Mouse (Mus musculus): Measurements from ENCODE around the gene Zfp639.

DNA sequence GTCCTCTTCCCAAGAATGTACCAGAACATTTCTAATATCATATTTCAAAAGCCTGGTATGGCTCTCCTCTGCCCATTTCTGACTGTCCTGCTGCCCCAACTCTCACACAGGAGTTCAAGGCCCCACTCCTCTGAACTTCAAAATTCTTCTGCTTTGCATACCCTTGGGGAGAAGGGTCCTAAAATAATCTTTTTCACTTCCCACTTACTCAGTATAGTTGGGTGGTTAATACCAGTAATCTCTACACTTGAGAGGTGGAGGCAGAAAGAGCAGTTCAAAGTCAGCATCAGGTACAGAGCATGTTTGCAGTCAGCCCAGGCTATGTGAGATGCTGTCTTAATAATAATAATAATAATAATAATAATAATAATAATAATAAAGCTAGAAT, 19.1 kb upstream of the Zfp639 start:
- TF ChIP-seq CTCF (IDR thresholded peaks at IDR 0.05; ENCODE audit: low read depth, low read length) (no peak), POLR2A (IDR thresholded peaks at IDR 0.05; ENCODE audit: borderline replicate concordance, low read depth, low read length) (no peak)
